Mouse (Mus musculus): ENCODE results near the gene Abhd5.
"Not testable (repeated sequence)": the region's sequence is repeated elsewhere in the genome, so short reads cannot be mapped to it uniquely, and the experiment has no call there.

The Abhd5 gene

DNA sequence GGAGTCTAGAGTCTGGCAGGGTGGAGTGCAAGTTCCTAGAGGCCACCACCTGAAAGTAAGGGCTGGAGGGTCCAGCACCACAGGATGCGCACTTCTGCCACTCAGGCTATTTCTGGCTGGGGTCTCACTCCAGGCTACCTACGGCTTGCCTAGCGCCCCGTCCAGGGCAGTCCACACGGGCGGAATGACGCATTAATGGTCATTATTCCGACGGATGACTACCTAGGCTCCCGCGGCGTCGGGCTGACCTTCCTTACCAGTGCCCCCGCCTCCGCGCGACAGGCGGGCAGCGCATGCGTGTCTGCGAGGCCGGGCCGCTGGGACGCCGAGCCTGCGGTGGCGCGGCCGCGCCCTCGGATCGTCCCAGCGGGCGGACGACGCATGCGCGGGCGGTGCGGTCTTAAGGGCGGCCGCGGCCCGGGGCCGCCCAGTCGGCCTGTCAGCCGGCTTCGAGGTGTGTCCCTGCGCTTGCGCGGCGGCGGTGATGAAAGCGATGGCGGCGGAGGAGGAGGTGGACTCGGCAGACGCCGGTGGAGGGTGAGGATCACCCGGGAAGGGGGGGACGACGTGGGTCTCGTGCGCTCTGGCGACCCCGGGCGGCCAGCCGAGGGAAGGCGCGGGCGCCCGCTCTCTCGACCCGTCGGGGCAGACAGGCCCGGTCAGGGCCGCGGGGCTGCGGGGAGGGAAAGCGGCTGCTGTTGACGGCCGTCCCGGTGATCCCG, at the start of gene Abhd5:
Gene Abhd5 (plus strand): TSS at position 306 of the 722 bp plus-strand sequence.
- in situ Hi-C loops (cut with MboI), result no loop called here

GRCm38 (mm10) chr9:122305302-122305701, 46.1 kb upstream of the Abhd5 start:
- in situ Hi-C loops (cut with MboI), result no loop called here

DNA sequence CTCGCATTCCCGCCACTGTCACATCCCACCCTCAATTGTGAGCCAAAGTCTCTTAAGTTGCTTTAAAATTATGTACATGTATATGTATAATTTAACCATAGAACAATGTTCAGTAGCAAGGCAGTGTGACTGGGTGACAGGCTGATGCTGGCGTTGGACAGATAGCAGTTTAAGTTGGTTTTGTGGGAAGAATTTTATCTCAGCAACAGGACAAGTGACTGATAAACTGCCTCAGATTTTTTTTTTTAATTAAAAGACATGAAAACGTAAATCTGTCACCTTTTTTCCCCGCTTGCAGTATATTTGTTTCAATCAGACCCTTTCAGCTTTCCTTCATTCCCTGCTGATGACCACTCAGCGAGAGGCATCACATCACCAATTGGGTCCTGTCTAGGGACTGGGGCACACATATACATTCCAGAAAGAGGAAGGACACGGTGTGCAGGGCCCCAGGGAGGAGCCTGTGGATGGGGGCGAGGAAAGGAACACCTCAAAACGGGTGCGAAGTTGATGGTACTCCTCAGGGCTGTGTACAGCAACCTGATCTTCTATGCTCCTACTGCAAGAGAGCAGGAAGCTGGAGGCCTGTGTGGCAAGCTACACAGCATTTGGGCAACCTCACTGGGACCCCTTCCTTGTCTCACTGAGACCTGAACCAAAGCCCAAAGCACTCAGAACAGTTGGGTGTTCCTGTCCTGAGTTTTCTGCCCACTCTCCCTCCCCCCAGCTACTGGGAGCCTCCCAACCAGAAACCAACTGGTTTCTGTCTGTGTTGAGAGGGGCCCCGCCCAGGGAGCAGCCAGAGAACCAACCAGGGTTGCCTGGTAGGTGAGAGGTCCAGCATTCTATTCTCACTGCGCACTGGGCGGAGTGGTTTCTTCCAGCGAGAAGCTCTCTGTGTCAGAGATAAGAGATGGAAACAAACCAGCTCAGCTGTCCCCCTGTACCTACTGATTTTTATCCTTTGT, 42.1 kb upstream of the Abhd5 start:
- in situ Hi-C loops (cut with MboI), result no loop called here

GRCm38 (mm10) chr9:122310613-122311049, 40.8 kb upstream of the Abhd5 start:
- in situ Hi-C loops (cut with MboI), result no loop called here

DNA sequence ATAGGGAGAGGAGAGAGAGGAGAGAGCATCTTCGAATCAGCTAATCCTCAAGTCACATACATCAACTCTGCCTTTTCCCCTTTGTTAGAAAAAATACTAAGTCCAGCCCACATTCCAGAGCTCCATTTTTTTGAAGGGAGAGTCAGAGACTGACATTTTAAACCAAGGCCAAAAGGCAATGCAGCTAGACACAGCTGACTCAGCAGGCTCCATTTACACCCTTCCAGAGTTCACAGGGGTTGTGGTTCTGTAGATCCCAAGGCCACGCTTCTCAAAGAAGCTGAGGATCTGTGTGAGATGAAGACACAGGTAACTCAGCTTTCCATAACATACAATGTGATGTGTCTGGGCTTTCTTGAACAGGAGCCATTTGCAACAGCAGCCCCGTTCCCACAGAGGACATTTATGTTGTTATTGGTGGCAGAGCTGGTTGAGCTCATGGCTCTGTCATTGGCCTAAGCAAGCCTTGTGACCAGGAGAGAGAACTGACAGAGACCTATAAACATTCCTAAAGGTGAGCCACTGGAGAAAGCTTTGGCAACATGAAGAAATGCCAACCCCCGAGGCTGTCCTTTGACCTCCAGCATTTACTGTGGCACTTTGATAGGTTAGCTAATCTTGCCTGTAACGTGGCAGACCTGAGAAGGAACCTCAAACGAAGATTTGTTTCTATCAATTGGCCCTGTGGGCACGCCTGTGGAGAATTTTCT, 40.2 kb upstream of the Abhd5 start:
- in situ Hi-C loops (cut with MboI), result no loop called here

GRCm38 (mm10) chr9:122312296-122312990, 39.0 kb upstream of the Abhd5 start:
- in situ Hi-C loops (cut with MboI), result no loop called here

GRCm38 (mm10) chr9:122313128-122313527, 38.3 kb upstream of the Abhd5 start:
- in situ Hi-C loops (cut with MboI), result not testable (repeated sequence)

- in situ Hi-C loops (cut with MboI), result no loop called here
Measured at GRCm38 (mm10) chr9:122314386-122314785, 37.0 kb upstream of the Abhd5 start.

DNA sequence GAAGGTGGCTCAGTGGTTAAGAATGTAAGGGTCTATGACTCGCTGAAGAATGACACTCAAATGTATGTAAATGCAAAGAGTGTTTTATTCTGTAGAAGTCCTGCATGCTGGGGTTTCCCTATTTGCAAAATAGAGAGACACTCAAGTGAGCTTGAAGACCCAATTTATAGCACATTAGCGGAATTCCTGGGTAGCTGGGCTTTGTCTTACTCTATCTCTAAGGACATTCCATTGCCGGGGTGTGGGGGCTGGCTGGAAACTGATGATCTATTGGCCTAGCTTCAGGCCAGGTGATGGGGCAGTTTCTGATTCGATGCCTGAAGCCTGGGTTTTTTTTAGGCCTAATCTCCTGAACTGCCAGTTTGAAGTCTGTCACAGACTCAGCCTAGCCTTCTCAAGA, 36.5 kb upstream of the Abhd5 start:
- in situ Hi-C loops (cut with MboI), result no loop called here

DNA sequence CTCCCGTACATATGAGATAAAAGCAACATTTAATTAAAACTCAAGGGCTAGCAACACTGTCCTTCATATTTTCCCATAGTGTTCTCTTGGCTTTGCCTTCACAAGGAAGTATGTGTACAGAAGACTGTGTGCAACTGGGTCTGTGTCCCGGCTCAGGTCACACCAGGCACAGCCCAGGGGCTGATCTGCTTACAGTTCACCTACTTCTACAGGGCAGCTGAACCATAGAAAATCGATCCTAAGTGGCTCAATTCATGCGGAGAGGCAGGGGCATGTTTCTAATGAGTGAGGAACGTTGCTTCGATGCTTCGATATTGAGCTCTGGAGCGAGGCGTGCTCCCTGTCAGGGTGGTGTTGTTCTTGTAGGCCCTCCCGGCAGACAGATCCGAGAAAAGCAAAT, 35.9 kb upstream of the Abhd5 start:
- in situ Hi-C loops (cut with MboI), result no loop called here

DNA sequence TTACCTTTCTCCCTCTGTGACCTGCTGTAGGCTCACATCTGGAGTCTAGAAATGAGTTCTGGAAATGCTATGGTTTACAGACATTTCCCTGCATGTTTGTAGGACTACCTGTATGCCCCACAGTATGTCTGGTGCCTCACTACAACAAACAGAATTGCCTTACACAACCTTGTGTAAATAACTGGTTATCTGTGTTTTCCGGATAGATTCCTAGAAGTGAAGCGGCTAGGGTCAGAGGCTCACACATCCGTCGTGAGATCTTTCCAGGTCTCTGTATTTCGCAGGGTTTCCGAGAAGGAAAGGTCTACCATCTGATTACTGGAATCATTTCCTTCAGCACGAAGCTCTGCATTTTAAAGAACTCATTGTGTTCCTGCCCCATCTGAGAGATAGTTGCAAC, 34.8 kb upstream of the Abhd5 start:
- in situ Hi-C loops (cut with MboI), result no loop called here

DNA sequence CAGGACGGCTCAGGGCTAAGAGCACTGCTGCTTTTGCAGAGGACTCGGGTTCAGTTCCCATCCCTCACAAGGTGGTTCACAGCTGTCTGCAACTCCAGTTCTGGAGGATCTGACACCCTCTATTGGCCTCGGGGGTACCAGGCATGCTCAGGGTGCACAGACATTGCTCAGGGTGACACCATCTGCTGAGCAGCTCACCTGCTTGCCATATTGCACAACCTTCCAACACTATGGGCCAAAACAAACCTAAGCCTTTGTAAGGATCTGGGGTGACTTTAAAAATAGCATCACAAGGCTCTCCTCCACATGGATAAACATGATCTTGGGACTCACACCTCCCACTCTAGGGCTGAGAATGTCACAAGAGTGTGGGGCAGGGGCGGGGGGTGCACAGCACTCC, 30.8 kb upstream of the Abhd5 start:
- in situ Hi-C loops (cut with MboI), result no loop called here

- in situ Hi-C loops (cut with MboI), result no loop called here
Measured at GRCm38 (mm10) chr9:122322356-122322755, 29.1 kb upstream of the Abhd5 start.

DNA sequence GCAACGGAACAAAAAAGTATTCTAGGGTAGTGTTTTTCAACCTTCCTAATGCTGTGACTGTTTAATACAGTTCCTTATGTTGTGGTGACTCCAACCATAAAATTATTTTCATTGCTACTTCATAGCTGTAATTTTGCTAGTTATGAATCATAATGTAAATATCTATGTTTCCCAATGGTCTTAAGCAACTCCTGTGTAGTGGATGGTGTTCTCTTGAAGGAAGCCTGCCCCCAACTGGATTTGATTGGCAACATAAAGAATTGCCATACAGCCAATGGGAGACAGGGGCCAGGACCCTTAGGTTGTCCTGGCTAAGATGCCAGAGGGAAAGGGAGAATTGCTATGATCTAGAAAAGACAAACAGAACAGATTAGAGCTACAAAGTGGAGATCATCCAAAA, 25.4 kb upstream of the Abhd5 start:
- in situ Hi-C loops (cut with MboI), result no loop called here

- in situ Hi-C loops (cut with MboI), result no loop called here
Measured at GRCm38 (mm10) chr9:122328199-122328598, 23.2 kb upstream of the Abhd5 start.

GRCm38 (mm10) chr9:122336677-122337076, 14.7 kb upstream of the Abhd5 start:
- in situ Hi-C loops (cut with MboI), result no loop called here

DNA sequence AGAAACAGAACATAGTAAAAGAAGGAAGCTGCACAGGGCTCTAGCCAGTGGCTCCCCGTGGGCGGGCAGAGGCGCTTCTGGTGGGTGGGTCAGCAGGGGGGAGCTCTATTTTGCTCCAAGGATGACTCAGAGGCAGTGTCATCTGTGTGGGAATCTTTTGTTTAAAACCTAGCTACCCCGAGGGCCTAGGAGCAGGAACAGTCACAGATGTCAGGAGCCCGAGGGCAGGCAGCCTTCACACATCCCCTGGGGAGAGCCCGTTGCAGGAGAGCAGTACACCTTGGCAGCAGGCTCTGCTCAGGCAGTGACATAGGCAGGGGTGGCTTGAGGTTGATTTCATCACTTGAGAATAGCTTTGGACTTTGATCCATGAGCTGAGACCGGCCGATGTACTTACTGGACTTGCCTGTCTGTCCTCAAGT, 13.9 kb upstream of the Abhd5 start:
- in situ Hi-C loops (cut with MboI), result no loop called here

- in situ Hi-C loops (cut with MboI), result no loop called here
Measured at GRCm38 (mm10) chr9:122339972-122340371, 11.4 kb upstream of the Abhd5 start.

- in situ Hi-C loops (cut with MboI), result no loop called here
Measured at GRCm38 (mm10) chr9:122343399-122343798, 8.0 kb upstream of the Abhd5 start.

GRCm38 (mm10) chr9:122344560-122344959, 6.8 kb upstream of the Abhd5 start:
- in situ Hi-C loops (cut with MboI), result no loop called here

DNA sequence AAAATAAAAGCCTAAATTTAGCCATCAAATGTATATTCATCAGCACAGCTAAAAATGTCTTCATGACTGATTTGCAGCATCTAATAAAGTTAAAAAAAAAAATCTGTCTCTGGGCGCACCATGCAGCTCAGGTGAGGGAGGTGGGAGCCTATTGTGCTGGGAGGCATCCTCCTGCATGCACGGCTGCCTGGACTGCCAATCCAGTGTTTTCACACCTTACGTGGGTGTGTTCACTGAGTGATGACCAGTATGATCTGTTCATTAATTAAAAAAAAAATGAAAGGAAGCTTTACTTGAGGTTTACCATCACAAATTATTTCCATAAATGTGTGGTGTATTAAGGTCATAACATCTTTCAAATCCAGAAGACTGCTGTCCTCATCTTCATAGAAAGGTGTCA, 6.1 kb upstream of the Abhd5 start:
- in situ Hi-C loops (cut with MboI), result no loop called here

DNA sequence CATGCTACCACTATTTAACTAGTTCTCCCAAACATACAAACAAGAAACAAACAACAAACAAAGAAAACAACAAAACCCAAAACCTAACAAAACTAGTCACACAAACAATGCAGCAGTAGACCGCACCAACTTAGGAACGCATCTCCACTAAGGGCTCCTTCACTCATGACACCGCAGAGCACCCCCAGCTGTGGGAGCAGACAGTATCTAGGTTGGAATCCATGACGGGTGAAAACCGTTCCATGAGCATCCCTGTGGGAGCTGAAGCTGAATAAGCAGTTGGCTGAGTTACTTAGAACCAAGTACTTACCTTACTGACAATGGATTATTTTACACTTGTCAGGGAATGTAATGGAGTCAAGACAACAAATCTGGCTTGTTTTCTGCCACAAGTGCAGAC, 5.3 kb upstream of the Abhd5 start:
- in situ Hi-C loops (cut with MboI), result no loop called here
